Mouse (Mus musculus) ES-Bruce4 (cell line): ENCODE data around the gene Pbx1.

Experiments
- CTCF ChIP-seq: IDR thresholded peaks from one replicate; pipeline ENCODE4 v1.8.1; 2011; ENCODE audit warnings: low read depth, low read length
- EP300 ChIP-seq: IDR thresholded peaks from 2 replicates; pipeline ENCODE4 v1.6.1; 2011; ENCODE audit warnings: low read depth, low read length; ENCODE audit not compliant: insufficient read depth
- POLR2A ChIP-seq: IDR thresholded peaks from one replicate; pipeline ENCODE4 v1.8.1; 2011; ENCODE audit warnings: low read length; ENCODE audit not compliant: insufficient read depth

DNA sequence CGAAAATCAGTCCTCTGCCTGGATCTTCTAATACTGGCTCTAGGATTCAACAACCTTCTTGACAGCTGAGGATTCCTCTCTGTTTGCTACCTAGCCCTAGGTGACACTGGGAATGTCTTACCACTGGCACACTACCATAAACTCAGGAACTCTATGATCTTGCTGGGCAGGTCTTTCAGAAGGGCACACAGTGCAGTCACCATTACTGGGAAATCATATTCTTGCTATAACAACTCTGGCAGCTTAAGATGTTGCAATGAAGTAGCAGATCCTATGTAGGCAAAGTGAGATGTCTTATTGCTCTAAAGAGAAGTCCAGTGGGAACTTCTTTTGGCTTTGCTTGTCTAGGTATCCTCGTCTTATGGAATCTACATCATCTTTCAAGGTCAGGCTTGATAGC is 265.2 kb downstream of the Pbx1 start:
- no peak for TF ChIP-seq EP300
- no peak for TF ChIP-seq CTCF
- no peak for TF ChIP-seq POLR2A
